Mouse (Mus musculus) monocyte, adult 2 months (primary cell): ENCODE results near the gene Gm49378.

Experiments
- DNase-seq, 2 experiments: peaks; one replicate each; pipeline ENCODE4 v3.0.0; 2022; ENCODE audit warnings: low spot score in 2 of 2, low read depth in 1 of 2

Gene Gm49378

DNA sequence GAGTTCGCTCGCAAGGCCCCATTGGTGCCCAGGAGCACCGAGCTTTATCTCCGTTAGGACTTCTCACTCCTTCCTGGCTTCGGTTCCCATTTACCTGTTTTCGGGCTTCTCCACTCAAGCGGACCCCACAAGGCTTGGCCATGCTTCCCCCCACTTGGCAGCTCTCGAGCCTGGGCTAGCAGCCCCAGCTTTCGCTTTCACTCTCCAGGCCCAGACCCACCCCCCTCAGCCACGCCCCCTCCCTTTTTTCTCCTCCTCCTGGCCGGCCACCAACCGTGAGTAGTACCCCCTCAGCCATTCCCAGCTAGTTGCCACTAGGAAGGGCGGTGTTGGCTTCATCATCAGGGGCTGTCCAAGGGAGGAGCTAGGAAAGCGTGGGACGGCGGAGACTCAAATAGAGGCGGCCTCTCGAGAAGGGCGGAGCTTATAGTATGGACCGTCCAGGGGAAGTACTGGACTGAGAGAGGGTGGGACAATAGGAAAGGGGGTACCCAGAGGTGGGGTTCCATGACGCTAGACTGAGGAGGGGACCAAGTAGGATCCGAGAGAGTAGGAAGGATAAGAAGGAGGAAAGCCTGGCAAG is 46.9 kb downstream of the Gm49378 start, which contains the start of gene Psme2:
TSS of gene Psme2 (minus strand) at position 366 of the 583 bp plus-strand sequence.
- peak; percentile 83 to 91 for DNase-seq

DNA sequence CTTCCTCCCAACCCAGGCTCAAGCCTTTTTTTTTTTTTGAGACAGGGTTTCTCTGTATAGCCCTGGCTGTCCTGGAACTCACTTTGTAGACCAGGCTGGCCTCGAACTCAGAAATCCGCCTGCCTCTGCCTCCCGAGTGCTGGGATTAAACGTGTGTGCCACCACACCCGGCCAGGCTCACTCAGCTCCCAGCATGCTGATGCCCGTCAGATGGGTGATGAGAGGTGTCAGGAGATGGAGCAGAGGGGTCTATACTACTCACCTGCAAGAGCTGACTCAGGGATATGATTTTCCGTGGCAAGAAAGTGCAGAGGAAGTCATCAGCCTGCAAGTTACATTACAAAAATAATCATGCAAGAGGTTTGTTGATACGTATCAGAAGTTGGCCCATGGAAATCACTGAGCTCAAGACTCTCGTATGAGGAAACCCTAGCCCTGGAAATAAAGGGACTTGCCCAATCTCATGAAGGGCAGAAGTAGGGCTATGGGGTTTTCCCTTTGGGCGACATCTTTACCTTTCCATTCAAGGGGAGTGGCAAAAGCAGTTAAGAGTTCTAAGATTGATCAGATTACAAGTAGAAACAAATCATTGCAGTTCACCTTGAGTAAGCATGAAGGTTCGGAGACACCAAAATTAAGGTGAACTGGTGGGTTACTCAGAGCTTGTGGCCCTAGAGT is 47.8 kb downstream of the Gm49378 start:
- no peak for DNase-seq

DNA sequence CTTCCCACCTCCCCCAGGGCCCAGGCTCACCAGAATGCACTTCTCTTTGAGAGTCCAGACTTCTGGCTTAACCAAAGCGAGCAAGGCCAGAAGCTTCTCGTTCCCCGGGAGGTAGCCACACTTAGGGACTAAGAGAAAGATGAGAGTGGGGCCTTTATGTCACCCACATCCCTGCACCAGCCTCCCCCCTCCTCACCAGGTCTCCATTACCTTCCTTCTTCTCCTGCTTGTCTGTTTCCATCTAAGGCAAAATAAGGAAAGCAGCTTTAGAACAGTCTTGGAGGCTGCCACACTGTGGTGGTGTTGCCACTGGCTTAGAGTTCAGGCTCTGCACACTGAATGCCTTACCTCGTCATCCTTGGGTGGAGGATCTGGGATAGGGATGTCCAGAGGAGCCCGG is 48.4 kb downstream of the Gm49378 start:
- no peak for DNase-seq

DNA sequence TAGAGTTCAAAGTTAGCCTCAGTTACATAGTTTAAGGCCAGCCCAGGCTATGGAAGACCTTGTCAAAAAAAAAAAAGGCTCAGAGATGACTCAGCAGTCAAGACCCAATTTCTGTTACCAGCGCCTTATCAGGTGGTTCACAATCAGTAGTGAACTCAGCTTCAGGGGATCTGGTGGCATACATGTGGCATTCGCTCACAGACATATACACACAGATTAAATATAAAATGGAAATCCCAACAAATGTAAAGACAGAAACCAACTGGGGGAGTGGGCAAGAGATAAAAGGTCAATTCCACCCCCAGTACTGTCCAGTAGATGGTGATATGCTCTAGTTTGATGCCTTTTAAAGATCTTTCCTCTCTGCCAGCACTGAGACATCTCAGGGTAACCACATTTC is 51.5 kb downstream of the Gm49378 start:
- no peak for DNase-seq

DNA sequence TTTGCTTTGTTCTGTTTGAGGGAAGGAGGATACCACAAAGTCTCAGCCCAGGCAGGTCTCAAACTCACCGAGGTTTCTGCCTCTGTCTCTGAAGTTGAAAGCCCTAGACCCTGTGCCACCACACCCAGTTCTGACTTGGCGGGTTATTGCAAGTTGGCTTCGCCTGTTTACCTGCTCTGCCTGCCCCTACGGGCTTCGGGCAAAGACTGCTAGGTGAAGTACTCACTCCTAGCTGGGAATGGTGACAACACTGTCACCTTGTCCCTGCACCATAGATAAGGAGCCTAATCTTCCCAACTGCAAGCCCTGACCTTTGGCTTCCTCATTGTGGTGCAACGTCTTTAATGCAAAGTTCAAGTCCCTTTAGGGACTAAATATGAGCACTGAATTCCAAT is 52.1 kb downstream of the Gm49378 start:
- DNase-seq, result no peak

DNA sequence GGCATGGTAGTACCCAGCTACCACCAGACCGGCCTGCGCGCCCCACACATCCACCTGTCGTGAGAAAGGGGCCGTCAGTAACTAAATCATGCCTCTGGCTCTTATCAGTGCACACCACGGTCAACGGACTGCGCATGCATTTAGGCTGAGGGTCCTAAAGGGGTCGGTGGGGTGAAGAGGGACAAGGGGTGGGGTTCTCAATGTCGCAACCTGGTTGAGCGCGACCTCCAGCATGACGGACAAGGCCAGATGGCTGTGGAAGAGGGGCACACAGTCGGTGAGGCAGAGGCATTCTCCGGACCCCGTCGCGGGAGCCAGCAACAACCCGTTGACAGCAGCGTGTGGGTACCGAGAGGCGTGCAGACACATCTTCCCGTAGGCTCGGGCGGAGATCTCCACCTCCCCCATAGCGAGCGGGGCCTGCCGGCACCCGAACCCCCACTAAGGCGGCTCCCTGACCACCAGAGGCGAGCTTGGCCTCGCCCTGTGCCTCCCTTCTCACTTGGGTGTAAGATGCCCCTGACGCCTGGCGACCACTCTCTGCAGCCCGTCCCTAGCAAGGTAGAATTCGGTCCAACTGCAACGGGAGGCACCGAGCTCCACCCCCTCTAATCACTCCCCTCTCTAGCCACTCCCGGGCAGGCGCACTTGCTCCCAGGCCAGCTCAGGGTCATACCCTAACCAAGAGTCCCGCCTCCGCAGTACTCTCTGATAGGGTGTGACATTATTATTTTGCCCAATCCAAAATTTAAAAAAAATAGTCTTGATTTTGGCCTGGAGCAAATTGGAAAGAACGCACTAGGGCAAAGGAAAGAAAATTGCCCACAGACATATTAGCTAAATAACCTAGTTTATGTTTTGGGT is 52.8 kb downstream of the Gm49378 start, which contains the start of gene Emc9:
TSS of gene Emc9 (minus strand) at position 601 of the 864 bp plus-strand sequence.
- peak in 1 of 2 experiments; percentile 57 for DNase-seq

GRCm38 (mm10) chr14:55584303-55584701 is 53.4 kb downstream of the Gm49378 start:
- DNase-seq, result no peak

- DNase-seq, result no peak
These were observed 55.6 kb downstream of the Gm49378 start for GRCm38 (mm10) chr14:55581981-55582681.

GRCm38 (mm10) chr14:55580731-55581130 is 57.0 kb downstream of the Gm49378 start:
- DNase-seq, result no peak

GRCm38 (mm10) chr14:55579511-55580496 is 57.9 kb downstream of the Gm49378 start:
- no peak for DNase-seq
